Mouse (Mus musculus): ENCODE measurements at regions not wholly inside any gene's neighbourhood (a gene's known extent, or its start where the extent isn't known, plus 50 kb on each side); places are given as distances from the start of the nearest gene placed in this dataset.

DNA sequence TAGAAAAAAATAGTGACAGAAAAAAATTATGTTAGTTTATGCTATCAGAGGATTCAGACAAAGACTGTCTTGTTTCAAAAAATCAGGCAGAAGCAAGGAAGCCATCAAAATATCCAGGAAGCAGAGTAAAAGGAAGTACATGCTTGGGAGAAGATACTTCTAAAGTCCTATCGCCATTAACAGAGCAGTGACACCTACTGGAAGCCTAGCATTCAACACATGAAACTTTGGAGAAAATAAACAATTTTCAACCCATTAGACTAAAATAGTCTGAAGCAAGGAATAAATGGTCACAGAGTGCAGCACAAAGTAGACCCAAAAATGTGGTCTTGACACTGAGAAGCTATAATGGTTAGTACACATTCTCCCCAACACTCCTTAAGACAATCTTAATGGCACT is 394.0 kb downstream of the Gm11232 start:
- 68% methylated on average over 1 of the region's 1 CpGs for WGBS
- H3K36me3 ChIP-seq (ENCODE audit: control insufficient read depth, insufficient read depth, low read length) = no peaks in the 10 kb centered on the region
- no peak overlapping the region for H3K4me3 ChIP-seq (ENCODE audit: low read depth, low read length)

DNA sequence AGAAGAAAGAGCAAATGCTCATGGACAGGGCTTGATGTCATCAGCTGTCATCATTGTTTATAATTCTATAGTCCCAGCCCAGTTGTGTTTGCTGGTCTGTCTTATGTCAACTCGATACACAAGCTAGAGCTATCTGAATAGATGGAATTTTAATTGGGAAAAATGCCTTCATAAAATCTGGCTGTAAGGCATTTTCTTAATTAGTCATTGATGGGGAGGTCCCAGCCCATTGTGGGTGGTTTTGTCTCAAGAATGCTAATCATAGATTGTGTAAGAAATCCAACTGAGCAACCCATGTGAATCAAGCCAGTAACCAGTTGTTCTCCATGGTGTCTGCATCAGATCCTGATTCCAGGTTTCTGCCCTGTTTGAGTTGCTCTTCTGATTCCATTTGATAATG is 400.1 kb downstream of the Gm11232 start:
- 58% methylated on average over 1 of the region's 1 CpGs for WGBS
- H3K27me3 ChIP-seq (replicated peaks; ENCODE audit: control insufficient read depth, insufficient read depth, low read length) = no peaks in the 10 kb centered on the region

More for the DNA sequence above, 394.0 kb downstream of the Gm11232 start:
- Histone ChIP-seq H3K4me1 (ENCODE audit: control insufficient read depth, insufficient read depth, low read length) (no peaks in the 10 kb centered on the region), H3K4me2 (ENCODE audit: low read depth, low read length) (no peak overlapping the region), H3K9ac (ENCODE audit: low read depth, low read length) (no peak overlapping the region), H3K27me3 (replicated peaks; ENCODE audit: control insufficient read depth, insufficient read depth, low read length) (no peaks in the 10 kb centered on the region), H3K27ac (replicated peaks; ENCODE audit: low read depth, low read length) (no peak overlapping the region), H3K9me3 (ENCODE audit: control insufficient read depth, low read length) (0 out of 2 replicates have a peak, but pooled peaks cover 5% of the 10 kb centered on the region)
- DNase-seq (ENCODE audit: low spot score) (no peak), ATAC-seq (ENCODE audit: low read depth) (no peak)

GRCm38 (mm10) chr4:71356714-71357113 is 401.1 kb downstream of the Gm11232 start:
- Histone ChIP-seq H3K4me3 (ENCODE audit: low read depth, low read length) (no peak overlapping the region), H3K9me3 (ENCODE audit: control insufficient read depth, low read length) (0 out of 2 replicates have a peak, but pooled peaks cover 5% of the 10 kb centered on the region), H3K9ac (ENCODE audit: low read depth, low read length) (no peak overlapping the region), H3K4me2 (ENCODE audit: low read depth, low read length) (no peak overlapping the region), H3K4me1 (ENCODE audit: control insufficient read depth, insufficient read depth, low read length) (no peaks in the 10 kb centered on the region), H3K27ac (replicated peaks; ENCODE audit: low read depth, low read length) (no peak overlapping the region), H3K27me3 (replicated peaks; ENCODE audit: control insufficient read depth, insufficient read depth, low read length) (no peaks in the 10 kb centered on the region), H3K36me3 (ENCODE audit: control insufficient read depth, insufficient read depth, low read length) (no peaks in the 10 kb centered on the region)
- WGBS = 84% methylated on average over 1 of the region's 1 CpGs
- ATAC-seq (ENCODE audit: low read depth) = no peak
- no peak for DNase-seq (ENCODE audit: low spot score)

More for the DNA sequence above, 400.1 kb downstream of the Gm11232 start:
- Histone ChIP-seq H3K4me1 (ENCODE audit: control insufficient read depth, insufficient read depth, low read length) (no peaks in the 10 kb centered on the region), H3K4me3 (ENCODE audit: low read depth, low read length) (no peak overlapping the region), H3K9me3 (ENCODE audit: control insufficient read depth, low read length) (0 out of 2 replicates have a peak, but pooled peaks cover 5% of the 10 kb centered on the region), H3K36me3 (ENCODE audit: control insufficient read depth, insufficient read depth, low read length) (no peaks in the 10 kb centered on the region), H3K27ac (replicated peaks; ENCODE audit: low read depth, low read length) (no peak overlapping the region), H3K4me2 (ENCODE audit: low read depth, low read length) (no peak overlapping the region), H3K9ac (ENCODE audit: low read depth, low read length) (no peak overlapping the region)
- DNase-seq (ENCODE audit: low spot score) = no peak
- no peak for ATAC-seq (ENCODE audit: low read depth)

GRCm38 (mm10) chr4:71356310-71356709 is 401.5 kb downstream of the Gm11232 start:
- 0 out of 2 replicates have a peak, but pooled peaks cover 5% of the 10 kb centered on the region for H3K9me3 ChIP-seq (ENCODE audit: control insufficient read depth, low read length)
- no peak overlapping the region for H3K4me3 ChIP-seq (ENCODE audit: low read depth, low read length)
- H3K9ac ChIP-seq (ENCODE audit: low read depth, low read length) = no peak overlapping the region
- 77% methylated on average over 1 of the region's 1 CpGs for WGBS
- no peak overlapping the region for H3K4me2 ChIP-seq (ENCODE audit: low read depth, low read length)
- H3K27ac ChIP-seq (replicated peaks; ENCODE audit: low read depth, low read length) = no peak overlapping the region
- DNase-seq (ENCODE audit: low spot score) (no peak), ATAC-seq (ENCODE audit: low read depth) (no peak)
- no peaks in the 10 kb centered on the region for H3K27me3 ChIP-seq (replicated peaks; ENCODE audit: control insufficient read depth, insufficient read depth, low read length)
- no peaks in the 10 kb centered on the region for H3K36me3 ChIP-seq (ENCODE audit: control insufficient read depth, insufficient read depth, low read length)
- no peaks in the 10 kb centered on the region for H3K4me1 ChIP-seq (ENCODE audit: control insufficient read depth, insufficient read depth, low read length)

DNA sequence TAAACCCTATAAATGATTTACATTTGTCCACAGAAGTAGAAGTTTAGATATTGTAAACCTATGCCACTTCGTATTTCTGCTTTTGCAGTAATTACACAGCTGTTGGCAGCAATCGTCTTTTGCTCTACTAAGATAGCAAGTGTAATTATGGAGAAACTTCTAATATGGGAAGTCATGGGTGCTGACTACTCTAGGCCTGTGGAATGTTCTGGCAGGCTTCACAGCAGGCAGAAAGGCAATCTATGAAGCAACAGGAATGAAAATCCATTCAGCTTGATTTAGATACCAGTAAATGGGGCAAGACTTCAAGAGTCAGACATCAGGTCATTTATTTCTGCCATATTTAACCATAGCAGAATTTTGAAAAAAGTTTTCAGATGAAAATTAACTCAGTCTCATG is 405.9 kb downstream of the Gm11232 start:
- DNase-seq (ENCODE audit: low spot score) (no peak), ATAC-seq (ENCODE audit: low read depth) (no peak)
- no peak overlapping the region for H3K9ac ChIP-seq (ENCODE audit: low read depth, low read length)
- no peak overlapping the region for H3K27ac ChIP-seq (replicated peaks; ENCODE audit: low read depth, low read length)
- H3K4me1 ChIP-seq (ENCODE audit: control insufficient read depth, insufficient read depth, low read length) = no peaks in the 10 kb centered on the region
- H3K4me3 ChIP-seq (ENCODE audit: low read depth, low read length) = no peak overlapping the region
- H3K9me3 ChIP-seq (ENCODE audit: control insufficient read depth, low read length) = no peaks in the 10 kb centered on the region
- H3K4me2 ChIP-seq (ENCODE audit: low read depth, low read length) = no peak overlapping the region
- WGBS = 66% methylated on average over 2 of the region's 2 CpGs
- H3K27me3 ChIP-seq (replicated peaks; ENCODE audit: control insufficient read depth, insufficient read depth, low read length) = no peaks in the 10 kb centered on the region
- no peaks in the 10 kb centered on the region for H3K36me3 ChIP-seq (ENCODE audit: control insufficient read depth, insufficient read depth, low read length)

DNA sequence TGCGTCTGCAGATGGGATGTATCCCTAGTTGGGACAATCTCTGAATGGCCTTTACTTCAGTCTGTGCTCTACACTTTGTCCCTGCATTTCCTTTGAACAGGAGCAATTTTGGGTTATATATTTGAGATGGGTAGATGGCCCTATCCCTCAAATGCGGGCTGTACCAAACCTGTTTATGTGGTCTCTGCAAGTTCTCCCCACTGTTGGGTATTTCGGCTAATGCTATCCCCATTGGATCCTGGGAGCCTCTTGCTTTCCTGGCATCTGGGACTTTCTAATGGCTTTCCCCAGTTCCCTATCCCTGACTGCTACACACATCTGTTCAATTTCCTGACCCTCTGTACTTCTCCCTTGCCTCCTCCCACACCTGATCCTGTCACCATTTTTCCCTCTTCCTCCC is 414.7 kb downstream of the Gm11232 start:
- H3K36me3 ChIP-seq (ENCODE audit: control insufficient read depth, insufficient read depth, low read length) = no peaks in the 10 kb centered on the region
- H3K27me3 ChIP-seq (replicated peaks; ENCODE audit: control insufficient read depth, insufficient read depth, low read length) = no peaks in the 10 kb centered on the region
- 93% methylated on average over 3 of the region's 3 CpGs for WGBS
- DNase-seq (ENCODE audit: low spot score) (no peak), ATAC-seq (ENCODE audit: low read depth) (no peak)
- no peak overlapping the region for H3K27ac ChIP-seq (replicated peaks; ENCODE audit: low read depth, low read length)
- no peak overlapping the region for H3K4me2 ChIP-seq (ENCODE audit: low read depth, low read length)
- no peaks in the 10 kb centered on the region for H3K4me1 ChIP-seq (ENCODE audit: control insufficient read depth, insufficient read depth, low read length)
- no peak overlapping the region for H3K4me3 ChIP-seq (ENCODE audit: low read depth, low read length)
- no peak overlapping the region for H3K9ac ChIP-seq (ENCODE audit: low read depth, low read length)
- no peaks in the 10 kb centered on the region for H3K9me3 ChIP-seq (ENCODE audit: control insufficient read depth, low read length)

- WGBS = 82% methylated on average over 1 of the region's 1 CpGs
- Histone ChIP-seq H3K9me3 (ENCODE audit: control insufficient read depth, low read length) (no peaks in the 10 kb centered on the region), H3K4me2 (ENCODE audit: low read depth, low read length) (no peak overlapping the region)
Measured at GRCm38 (mm10) chr4:71338582-71338981, 419.2 kb downstream of the Gm11232 start.

DNA sequence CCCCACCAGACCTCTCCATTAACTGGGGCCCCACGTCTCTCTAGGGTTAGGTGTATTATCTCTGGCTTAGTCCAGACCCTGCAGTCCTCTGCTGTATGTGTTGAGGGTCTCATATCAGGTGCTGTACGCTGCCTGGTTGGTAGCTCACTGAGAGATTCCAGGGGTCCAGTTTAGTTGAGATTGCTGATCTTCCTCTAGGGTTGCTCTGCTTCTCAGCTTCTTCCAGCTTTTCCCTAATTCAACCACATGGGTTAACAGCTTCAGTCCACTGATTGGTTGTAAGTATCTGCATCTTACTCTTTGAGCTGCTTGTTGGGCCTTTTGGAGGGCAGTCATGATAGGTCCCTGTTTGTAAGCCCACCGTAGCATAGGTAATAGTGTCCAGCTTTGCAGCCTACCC is 425.1 kb downstream of the Gm11232 start:
- no peak overlapping the region for H3K4me2 ChIP-seq (ENCODE audit: low read depth, low read length)
- no peak overlapping the region for H3K27ac ChIP-seq (replicated peaks; ENCODE audit: low read depth, low read length)
- 84% methylated on average over 3 of the region's 3 CpGs for WGBS

More at GRCm38 (mm10) chr4:71338582-71338981, 419.2 kb downstream of the Gm11232 start:
- Histone ChIP-seq H3K27ac (replicated peaks; ENCODE audit: low read depth, low read length) (no peak overlapping the region), H3K4me3 (ENCODE audit: low read depth, low read length) (no peak overlapping the region), H3K4me1 (ENCODE audit: control insufficient read depth, insufficient read depth, low read length) (no peaks in the 10 kb centered on the region), H3K9ac (ENCODE audit: low read depth, low read length) (no peak overlapping the region), H3K36me3 (ENCODE audit: control insufficient read depth, insufficient read depth, low read length) (no peaks in the 10 kb centered on the region), H3K27me3 (replicated peaks; ENCODE audit: control insufficient read depth, insufficient read depth, low read length) (no peaks in the 10 kb centered on the region)
- no peak for DNase-seq (ENCODE audit: low spot score)
- no peak for ATAC-seq (ENCODE audit: low read depth)

GRCm38 (mm10) chr4:71332018-71332417 is 425.7 kb downstream of the Gm11232 start:
- DNase-seq (ENCODE audit: low spot score) (peak; percentile 16), ATAC-seq (ENCODE audit: low read depth) (no peak)
- no peak overlapping the region for H3K4me3 ChIP-seq (ENCODE audit: low read depth, low read length)
- H3K27ac ChIP-seq (replicated peaks; ENCODE audit: low read depth, low read length) = no peak overlapping the region
- no peaks in the 10 kb centered on the region for H3K4me1 ChIP-seq (ENCODE audit: control insufficient read depth, insufficient read depth, low read length)
- H3K27me3 ChIP-seq (replicated peaks; ENCODE audit: control insufficient read depth, insufficient read depth, low read length) = no peaks in the 10 kb centered on the region
- no peaks in the 10 kb centered on the region for H3K36me3 ChIP-seq (ENCODE audit: control insufficient read depth, insufficient read depth, low read length)
- 74% methylated on average over 4 of the region's 4 CpGs for WGBS
- H3K9me3 ChIP-seq (ENCODE audit: control insufficient read depth, low read length) = no peaks in the 10 kb centered on the region
- H3K9ac ChIP-seq (ENCODE audit: low read depth, low read length) = no peak overlapping the region
- H3K4me2 ChIP-seq (ENCODE audit: low read depth, low read length) = no peak overlapping the region

More for the DNA sequence above, 425.1 kb downstream of the Gm11232 start:
- H3K9me3 ChIP-seq (ENCODE audit: control insufficient read depth, low read length) = no peaks in the 10 kb centered on the region
- DNase-seq (ENCODE audit: low spot score) (no peak), ATAC-seq (ENCODE audit: low read depth) (no peak)
- H3K4me1 ChIP-seq (ENCODE audit: control insufficient read depth, insufficient read depth, low read length) = no peaks in the 10 kb centered on the region
- no peaks in the 10 kb centered on the region for H3K27me3 ChIP-seq (replicated peaks; ENCODE audit: control insufficient read depth, insufficient read depth, low read length)
- no peak overlapping the region for H3K9ac ChIP-seq (ENCODE audit: low read depth, low read length)
- no peak overlapping the region for H3K4me3 ChIP-seq (ENCODE audit: low read depth, low read length)
- no peaks in the 10 kb centered on the region for H3K36me3 ChIP-seq (ENCODE audit: control insufficient read depth, insufficient read depth, low read length)

Measured in embryonic facial prominence, embryonic 14.5 days (tissue).